Mouse (Mus musculus) midbrain, embryonic 12.5 days (tissue): Measurements from ENCODE around the gene Olfr553. TPM values are rescaled to one million over a fixed set of nuclear protein-coding genes. Genes with fewer than 3 reads are reported as not detected.

ENCODE experiments used
- ATAC-seq: fragments of 200-750 bp; cut with Nextera tagmentation; 2 replicates; pipeline ENCODE4 v1.8.0; 2017; ENCODE audit warnings: low read depth, moderate TSS enrichment, moderate library complexity; ENCODE audit not compliant: low FRiP score
- H3K27ac ChIP-seq: fragments of 300-500 bp; sonication (generic); replicated peaks from 2 replicates; pipeline ENCODE4 v1.5.1; 2016; ENCODE audit warnings: mild to moderate bottlenecking
- H3K27me3 ChIP-seq: fragments of 300-500 bp; sonication (generic); 2 replicates; pipeline ENCODE4 v1.6.1; 2016; ENCODE audit warnings: mild to moderate bottlenecking
- H3K36me3 ChIP-seq: fragments of 300-500 bp; sonication (generic); 2 replicates; pipeline ENCODE4 v1.6.1; 2016
- H3K4me1 ChIP-seq: fragments of 300-500 bp; sonication (generic); 2 replicates; pipeline ENCODE4 v1.6.1; 2016
- H3K4me2 ChIP-seq: fragments of 300-500 bp; sonication (generic); replicated peaks from 2 replicates; pipeline ENCODE4 v1.6.1; 2016; ENCODE audit warnings: mild to moderate bottlenecking, moderate library complexity
- H3K4me3 ChIP-seq: fragments of 300-500 bp; sonication (generic); 2 replicates; pipeline ENCODE4 v1.5.1; 2016; ENCODE audit warnings: mild to moderate bottlenecking
- H3K9ac ChIP-seq: fragments of 300-500 bp; sonication (generic); replicated peaks from 2 replicates; pipeline ENCODE4 v1.6.1; 2016; ENCODE audit warnings: mild to moderate bottlenecking, moderate library complexity
- H3K9me3 ChIP-seq: fragments of 300-500 bp; sonication (generic); 2 replicates; pipeline ENCODE4 v1.6.1; 2016; ENCODE audit warnings: mild to moderate bottlenecking
- WGBS: fragments of 180-500 bp; shearing (Covaris S2); methylation state at CpG from one replicate; pipeline ENCODE4 v1.1.7; 2016; 5-methylcytosine and 5-hydroxymethylcytosine counted together
- polyA plus RNA-seq: library from polyadenylated mRNA; unstranded; fragments of >200 nt; fragmentation: Nextera tagmentation; extraction: Ambion mirVana; gene quantifications from 2 replicates; pipeline ENCODE4 v1.2.1, GENCODE M21; 2016

The Olfr553 gene
- polyA plus RNA-seq, 1 experiment from 2014 or later = not detected

GRCm38 (mm10) chr7:102573174-102573830 is 44.7 kb downstream of the Olfr553 start:
- H3K9ac ChIP-seq = no peak overlapping the region
- peaks cover 6% of the 10 kb centered on the region for H3K4me1 ChIP-seq
- peak; percentile 84 for ATAC-seq
- H3K36me3 ChIP-seq = no peaks in the 10 kb centered on the region
- H3K4me3 ChIP-seq = no peak overlapping the region
- H3K9me3 ChIP-seq = no peaks in the 10 kb centered on the region
- no peaks in the 10 kb centered on the region for H3K27me3 ChIP-seq
- H3K4me2 ChIP-seq = no peak overlapping the region
- peak overlapping the region; percentile 52; the same call in 1 of the 2 replicates for H3K27ac ChIP-seq
- WGBS = 39% methylated on average over 3 of the region's 3 CpGs

GRCm38 (mm10) chr7:102571142-102571541 is 46.9 kb downstream of the Olfr553 start, which contains the start of gene Olfr550:
Olfr550 (plus strand) TSS chr7:102571442.
- Histone ChIP-seq H3K9ac (no peak within 1 kb of the TSS), H3K4me2 (no peak within 1 kb of the TSS), H3K27me3 (no peaks in the 10 kb centered on the region), H3K9me3 (no peaks in the 10 kb centered on the region), H3K27ac (no peak within 1 kb of the TSS), H3K36me3 (no peaks in the 10 kb centered on the region), H3K4me1 (peaks cover 6% of the 10 kb centered on the region), H3K4me3 (no peak within 1 kb of the TSS)
- no peak for ATAC-seq
- 94% methylated on average over 8 of the region's 8 CpGs for WGBS

GRCm38 (mm10) chr7:102566219-102566618 is 51.8 kb downstream of the Olfr553 start:
- WGBS = 91% methylated on average over 4 of the region's 4 CpGs

GRCm38 (mm10) chr7:102564999-102565997 is 52.7 kb downstream of the Olfr553 start, which contains the start of gene Trim21:
Trim21 (minus strand) TSS chr7:102565486.
- H3K9me3 ChIP-seq = no peaks in the 10 kb centered on the region
- peak within 1 kb of the TSS; percentile 28 for H3K4me2 ChIP-seq
- peak within 1 kb of the TSS; percentile 32 for H3K4me3 ChIP-seq
- H3K27me3 ChIP-seq = no peaks in the 10 kb centered on the region
- peaks cover 2% of the 10 kb centered on the region; the same call in 1 of the 2 replicates for H3K4me1 ChIP-seq
- no peaks in the 10 kb centered on the region for H3K36me3 ChIP-seq
- peak; percentile 79 for ATAC-seq
- 25% methylated on average over 10 of the region's 10 CpGs for WGBS
- no peak within 1 kb of the TSS for H3K27ac ChIP-seq
- H3K9ac ChIP-seq = 0 out of 2 replicates have a peak within 1 kb of the TSS, but pooled peaks have one; percentile 24

More at GRCm38 (mm10) chr7:102566219-102566618, 51.8 kb downstream of the Olfr553 start:
- no peak for ATAC-seq
- H3K36me3 ChIP-seq = no peaks in the 10 kb centered on the region
- H3K4me2 ChIP-seq = no peak overlapping the region
- no peaks in the 10 kb centered on the region for H3K27me3 ChIP-seq
- H3K9ac ChIP-seq = no peak overlapping the region
- H3K4me1 ChIP-seq = peaks cover 2% of the 10 kb centered on the region; the same call in 1 of the 2 replicates
- H3K4me3 ChIP-seq = no peak overlapping the region
- no peak overlapping the region for H3K27ac ChIP-seq
- no peaks in the 10 kb centered on the region for H3K9me3 ChIP-seq

Other genes starting within 250 kb of the Olfr553 start
- 166 and 169 TPM in 2 replicates for gene Rrm1, start 176.5 kb downstream of the Olfr553 start, polyA plus RNA-seq
- gene Olfr543, start 136.5 kb downstream of the Olfr553 start, polyA plus RNA-seq = 0.46 and 0.80 TPM in 2 replicates
- 0.20 and 0.24 TPM in 2 replicates for gene Olfr544, start 129.9 kb downstream of the Olfr553 start, polyA plus RNA-seq
- gene Olfr545, start 118.6 kb downstream of the Olfr553 start, polyA plus RNA-seq = 0.11 and 0.14 TPM in 2 replicates
- gene Olfr547, start 83.5 kb downstream of the Olfr553 start, polyA plus RNA-seq = not detected in 2 replicates
- gene Olfr548-ps1, start 77.3 kb downstream of the Olfr553 start, polyA plus RNA-seq = not detected in 2 replicates
- not detected in 2 replicates for gene Olfr549, start 68.3 kb downstream of the Olfr553 start, polyA plus RNA-seq
- gene Trim21, start 52.7 kb downstream of the Olfr553 start, polyA plus RNA-seq = 0.26 and 0.94 TPM in 2 replicates
- not detected in 2 replicates for gene Olfr550, start 46.8 kb downstream of the Olfr553 start, polyA plus RNA-seq
- not detected in 2 replicates for gene Olfr551, start 26.3 kb downstream of the Olfr553 start, polyA plus RNA-seq
- not detected in 2 replicates for gene Olfr552, start 20.4 kb downstream of the Olfr553 start, polyA plus RNA-seq
- gene Olfr554, start 20.2 kb upstream of the Olfr553 start, polyA plus RNA-seq = not detected in 2 replicates
- gene Olfr555, start 40.6 kb upstream of the Olfr553 start, polyA plus RNA-seq = not detected in 2 replicates
- gene Olfr556, start 46.7 kb upstream of the Olfr553 start, polyA plus RNA-seq = not detected in 2 replicates
- 9.5 and 9.6 TPM in 2 replicates for gene Trim68, start 69.1 kb upstream of the Olfr553 start, polyA plus RNA-seq
- gene Olfr557, start 77.7 kb upstream of the Olfr553 start, polyA plus RNA-seq = not detected in 2 replicates
- gene Olfr558, start 84.0 kb upstream of the Olfr553 start, polyA plus RNA-seq = not detected in 2 replicates
- gene Olfr33, start 100.9 kb upstream of the Olfr553 start, polyA plus RNA-seq = not detected in 2 replicates
- not detected in 2 replicates for gene Olfr559, start 109.3 kb upstream of the Olfr553 start, polyA plus RNA-seq
- not detected in 2 replicates for gene Olfr560, start 141.1 kb upstream of the Olfr553 start, polyA plus RNA-seq
- not detected in 2 replicates for gene Olfr78, start 141.3 kb upstream of the Olfr553 start, polyA plus RNA-seq
- gene Olfr561, start 153.0 kb upstream of the Olfr553 start, polyA plus RNA-seq = not detected in 2 replicates
- gene Olfr564, start 185.3 kb upstream of the Olfr553 start, polyA plus RNA-seq = not detected in 2 replicates
- gene Olfr566, start 240.5 kb upstream of the Olfr553 start, polyA plus RNA-seq = not detected in 2 replicates